Mouse (Mus musculus): ENCODE data around the gene Hspb1.

- no peak for TF ChIP-seq CTCF (IDR thresholded peaks at IDR 0.05; ENCODE audit: low read depth, low read length)
- TF ChIP-seq POLR2A (IDR thresholded peaks at IDR 0.05; ENCODE audit: extremely low read depth, insufficient read depth, low read length), result no peak
Measured at GRCm38 (mm10) chr5:135843418-135843817, 44.3 kb upstream of the Hspb1 start.

Measured in liver, adult 2 months (tissue).